Mouse (Mus musculus): ENCODE measurements around the gene Mki67. TPM values are rescaled to one million over a fixed set of nuclear protein-coding genes. Genes with fewer than 3 reads are reported as not detected.

Gene Mki67
- polyA plus RNA-seq, 1 experiment = 2.9 TPM

GRCm38 (mm10) chr7:135641698-135642507 lies 74.3 kb downstream of the Mki67 start:
- no peak overlapping the region for H3K4me3 ChIP-seq (ENCODE audit: control insufficient read depth, low read depth, low read length)
- no peaks in the 10 kb centered on the region for H3K4me1 ChIP-seq (ENCODE audit: control insufficient read depth, insufficient read depth, low read length)
- H3K36me3 ChIP-seq (ENCODE audit: control insufficient read depth, insufficient read depth, low read length) = no peaks in the 10 kb centered on the region
- TF ChIP-seq POLR2A (IDR thresholded peaks at IDR 0.05; ENCODE audit: control insufficient read depth, low read depth, low read length) (no peak), CTCF (IDR thresholded peaks at IDR 0.05; ENCODE audit: control insufficient read depth, insufficient read depth, insufficient replicate concordance, low read depth, low read length) (peak; percentile 25; the same call in 1 of the 2 replicates)
- no peak overlapping the region for H3K27ac ChIP-seq (ENCODE audit: control insufficient read depth, insufficient read depth, low read depth, low read length)
- no peaks in the 10 kb centered on the region for H3K27me3 ChIP-seq (ENCODE audit: control insufficient read depth, insufficient read depth, low read length)

Other genes starting within 250 kb of the Mki67 start
- gene Clrn3, start 187.7 kb downstream of the Mki67 start, polyA plus RNA-seq (2012; rRNA removed) = not detected in 2 replicates
- gene Ptpre, start 178.9 kb downstream of the Mki67 start, polyA plus RNA-seq (2012; rRNA removed) = 5.4 and 7.2 TPM in 2 replicates

All from testis, adult 2 months (tissue).